10 mouse cellular contexts compared by ENCODE assay signal in the genomic region with DNA sequence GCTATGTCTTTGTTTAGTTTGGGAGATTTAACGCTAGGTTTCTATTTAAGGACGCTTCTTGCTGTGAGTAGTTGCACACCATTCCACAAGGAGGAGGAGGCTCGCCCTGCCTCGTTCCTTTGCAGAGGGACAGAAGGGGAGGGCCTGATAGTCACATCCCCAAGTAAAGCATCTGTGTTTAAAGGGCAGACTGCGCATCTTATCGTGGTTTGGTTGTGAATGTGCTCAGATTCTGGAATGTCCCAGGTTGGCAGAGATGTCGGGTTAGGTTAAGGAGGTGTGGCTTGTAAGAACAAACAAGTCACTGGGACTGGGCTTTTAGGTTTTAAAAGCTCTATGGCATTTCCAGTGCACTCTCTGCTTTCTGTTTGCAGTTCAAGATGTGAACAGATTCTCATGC.
DNase-seq lines count a peak whose midpoint lies in the region; TF ChIP-seq lines count a peak whose summit lies in the region.
"Had no signal": no experiment of that assay in that cellular context is flagged by ENCODE, and none has a peak within 500 bp of the region (broad histone marks: within the 10 kb centered on the region; RNA-seq: fewer than 3 reads in every experiment).

No protein-coding gene starts in this region.

- no peaks in the 10 kb centered on the region for H3K27me3 ChIP-seq in liver, adult 2 months (ENCODE audit: control insufficient read depth, insufficient read depth, low read length)
- no peaks in the 10 kb centered on the region for H3K27me3 ChIP-seq in limb, embryonic 10.5 days (ENCODE audit: low read depth, poor library complexity, severe bottlenecking)

- 56% methylated on average over 7 of the region's 7 CpGs for WGBS in liver, adult 2 months
- WGBS in limb, embryonic 10.5 days, result 37% methylated on average over 7 of the region's 7 CpGs

- DNase-seq in liver, adult 2 months (ENCODE audit: extremely low read depth, low read depth, low spot score), result peak; percentile 3
- DNase-seq in liver, result no peak
- peak; percentile 9 to 14 for DNase-seq in cerebellum, postnatal 14 days
- DNase-seq in limb, embryonic 10.5 days (ENCODE audit: low spot score), result no peak
- peak; percentile 27 for DNase-seq in telencephalon, adult 2 months (ENCODE audit: low read depth, low spot score)
- no peak for DNase-seq in adrenal gland, adult 18-20 months (ENCODE audit: low spot score in 2 of 2)
- DNase-seq in gastrocnemius, postnatal 25 days, result no peak
- no peak for DNase-seq in thymus, postnatal 0 days (ENCODE audit: low spot score)
- DNase-seq: thymus, postnatal 36 days had no signal

- no peaks in the 10 kb centered on the region for H3K79me2 ChIP-seq in liver, adult 2 months (ENCODE audit: control insufficient read depth, insufficient read depth, low read length)

- no peak for TF ChIP-seq CTCF in liver, adult 2 months (IDR thresholded peaks at IDR 0.05; ENCODE audit: low read depth, low read length)

- H3K9ac ChIP-seq in liver, adult 2 months (ENCODE audit: low read depth, low read length), result no peak overlapping the region

- H3K9me3 ChIP-seq in limb, embryonic 10.5 days (replicated peaks), result no peaks in the 10 kb centered on the region

- no peak overlapping the region for H3K4me3 ChIP-seq in liver, adult 2 months (ENCODE audit: insufficient read depth, low read depth, low read length)
- no peak overlapping the region for H3K4me3 ChIP-seq in limb, embryonic 10.5 days

- no peaks in the 10 kb centered on the region for H3K36me3 ChIP-seq in liver, adult 2 months (ENCODE audit: control insufficient read depth, insufficient read depth, low read length)
- H3K36me3 ChIP-seq in limb, embryonic 10.5 days, result no peaks in the 10 kb centered on the region

- TF ChIP-seq POLR2A in liver, adult 2 months (IDR thresholded peaks at IDR 0.05; ENCODE audit: extremely low read depth, insufficient read depth, low read length), result no peak

- no peak overlapping the region for H3K27ac ChIP-seq in liver, adult 2 months (replicated peaks; ENCODE audit: insufficient read depth, low read depth, low read length)
- H3K27ac ChIP-seq in limb, embryonic 10.5 days, result 0 out of 2 replicates have a peak overlapping the region, but pooled peaks have one; percentile 46
- H3K27ac ChIP-seq: macrophage had no signal

- no peaks in the 10 kb centered on the region for H3K4me1 ChIP-seq in liver, adult 2 months (ENCODE audit: control insufficient read depth, insufficient read depth, low read length)
- peaks cover 12% of the 10 kb centered on the region for H3K4me1 ChIP-seq in limb, embryonic 10.5 days

Comparison
In these comparisons a context has a peak if more than half of its experiments do, and no peak if none do; other contexts are left out.
1. DNase-seq: peak in liver, adult 2 months (single experiment), cerebellum, postnatal 14 days (2 of 2) and telencephalon, adult 2 months (single experiment); none in liver (single experiment), limb, embryonic 10.5 days (single experiment), adrenal gland, adult 18-20 months (0 of 2), gastrocnemius, postnatal 25 days (single experiment) and thymus, postnatal 0 days (single experiment).